Mouse (Mus musculus) neutrophil, adult 5-6 weeks (primary cell): ENCODE results near the gene Ltbp1. TPM values are rescaled to one million over a fixed set of nuclear protein-coding genes. Genes with fewer than 3 reads are reported as not detected.
A peak's percentile ranks its signal among the peaks of the same experiment; 100 is the strongest.

Source experiments
- ATAC-seq: fragments of 151-379, 151-347 bp; 2 replicates; pipeline ENCODE4 v1.8.0; 2017; ENCODE audit warnings: mild to moderate bottlenecking, moderate TSS enrichment; ENCODE audit not compliant: insufficient number of reproducible peaks, poor library complexity, low FRiP score, severe bottlenecking; ENCODE audit errors: extremely low read depth
- total RNA-seq: library from RNA; stranded (forward); fragments of 200-1000 nt; gene quantifications from 2 replicates; pipeline ENCODE4 v1.2.3, GENCODE M21; 2017

Ltbp1 gene
- total RNA-seq, 1 experiment from 2014 or later, result 3.3 TPM

GRCm38 (mm10) chr17:75199694-75200093 lies 194.3 kb downstream of the Ltbp1 start:
- ATAC-seq, result 0 out of 2 replicates have a peak, but pooled peaks have one; percentile 36

- no peak for ATAC-seq
These were observed 196.9 kb downstream of the Ltbp1 start for GRCm38 (mm10) chr17:75202314-75202713.

- ATAC-seq, result no peak
These were observed 198.7 kb downstream of the Ltbp1 start for GRCm38 (mm10) chr17:75204065-75204464.

GRCm38 (mm10) chr17:75206281-75206680 lies 200.9 kb downstream of the Ltbp1 start:
- no peak for ATAC-seq

- no peak for ATAC-seq
These were observed 202.9 kb downstream of the Ltbp1 start for GRCm38 (mm10) chr17:75208164-75208698.

GRCm38 (mm10) chr17:75210526-75210925 lies 205.2 kb downstream of the Ltbp1 start:
- no peak for ATAC-seq

- ATAC-seq, result no peak
These were observed 211.0 kb downstream of the Ltbp1 start for GRCm38 (mm10) chr17:75216362-75216761.

GRCm38 (mm10) chr17:75218700-75219099 lies 213.3 kb downstream of the Ltbp1 start:
- no peak for ATAC-seq

GRCm38 (mm10) chr17:75228321-75228720 lies 223.0 kb downstream of the Ltbp1 start:
- no peak for ATAC-seq

- ATAC-seq, result no peak
These were observed 227.8 kb downstream of the Ltbp1 start for GRCm38 (mm10) chr17:75233206-75233605.

GRCm38 (mm10) chr17:75233923-75234322 lies 228.6 kb downstream of the Ltbp1 start:
- no peak for ATAC-seq

GRCm38 (mm10) chr17:75235781-75236180 lies 230.4 kb downstream of the Ltbp1 start:
- ATAC-seq, result no peak

- ATAC-seq, result no peak
These were observed 231.2 kb downstream of the Ltbp1 start for GRCm38 (mm10) chr17:75236543-75236942.

- ATAC-seq, result no peak
These were observed 232.1 kb downstream of the Ltbp1 start for GRCm38 (mm10) chr17:75237456-75237855.

- no peak for ATAC-seq
These were observed 233.3 kb downstream of the Ltbp1 start for GRCm38 (mm10) chr17:75238655-75239054.

GRCm38 (mm10) chr17:75239545-75239944 lies 234.2 kb downstream of the Ltbp1 start:
- ATAC-seq, result no peak

- no peak for ATAC-seq
These were observed 236.7 kb downstream of the Ltbp1 start for GRCm38 (mm10) chr17:75242086-75242485.

- ATAC-seq, result no peak
These were observed 237.9 kb downstream of the Ltbp1 start for GRCm38 (mm10) chr17:75243221-75243620.

GRCm38 (mm10) chr17:75244148-75244547 lies 238.8 kb downstream of the Ltbp1 start:
- no peak for ATAC-seq

- no peak for ATAC-seq
These were observed 239.7 kb downstream of the Ltbp1 start for GRCm38 (mm10) chr17:75245085-75245484.

GRCm38 (mm10) chr17:75248632-75249031 lies 243.3 kb downstream of the Ltbp1 start:
- no peak for ATAC-seq
